Mouse (Mus musculus) limb, embryonic 14.5 days (tissue): ENCODE measurements around the gene Klhl35. TPM values are rescaled to one million over a fixed set of nuclear protein-coding genes. Genes with fewer than 3 reads are reported as not detected.

Experiments used
- ATAC-seq: fragments of 200-750 bp; cut with Nextera tagmentation; 2 replicates; pipeline ENCODE4 v1.8.0; 2017; ENCODE audit warnings: low read depth, moderate number of reproducible peaks, moderate TSS enrichment; ENCODE audit not compliant: low FRiP score
- DNase-seq: peaks from one replicate; pipeline ENCODE4 v3.0.0-alpha.2; 2015; ENCODE audit warnings: low spot score
- H3K27ac ChIP-seq: fragments of 300-500 bp; sonication (generic); replicated peaks from 2 replicates; pipeline ENCODE4 v1.5.1; 2014; ENCODE audit warnings: low read depth, mild to moderate bottlenecking, low read length, moderate library complexity, mixed read lengths
- H3K27me3 ChIP-seq: fragments of 300-500 bp; sonication (generic); 2 replicates; pipeline ENCODE4 v1.6.1; 2014; ENCODE audit warnings: low read length, mixed read lengths; ENCODE audit not compliant: control insufficient read depth, insufficient read depth
- H3K36me3 ChIP-seq: fragments of 300-500 bp; sonication (generic); 2 replicates; pipeline ENCODE4 v1.6.1; 2014; ENCODE audit warnings: mild to moderate bottlenecking, low read length, moderate library complexity, mixed read lengths; ENCODE audit not compliant: control insufficient read depth, insufficient read depth
- H3K4me1 ChIP-seq: fragments of 300-500 bp; sonication (generic); 2 replicates; pipeline ENCODE4 v1.6.1; 2014; ENCODE audit warnings: antibody characterized with exemption, low read length, mixed read lengths; ENCODE audit not compliant: control insufficient read depth, insufficient read depth
- H3K4me2 ChIP-seq: fragments of 300-500 bp; sonication (generic); replicated peaks from 2 replicates; pipeline ENCODE4 v1.6.1; 2014; ENCODE audit warnings: low read depth, mild to moderate bottlenecking, low read length, moderate library complexity; ENCODE audit not compliant: severe bottlenecking
- H3K4me3 ChIP-seq: fragments of 300-500 bp; sonication (generic); replicated peaks from 2 replicates; pipeline ENCODE4 v1.5.1; 2014; ENCODE audit warnings: low read length
- H3K9ac ChIP-seq: fragments of 300-500 bp; sonication (generic); 2 replicates; pipeline ENCODE4 v1.6.1; 2014; ENCODE audit warnings: mild to moderate bottlenecking, low read depth, low read length, moderate library complexity; ENCODE audit not compliant: severe bottlenecking
- H3K9me3 ChIP-seq: fragments of 300-500 bp; sonication (generic); 2 replicates; pipeline ENCODE4 v1.6.1; 2016; ENCODE audit warnings: low read length; ENCODE audit not compliant: control insufficient read depth
- POLR2A ChIP-seq: fragments of 200-500 bp; IDR thresholded peaks from 2 replicates; pipeline ENCODE4 v1.8.0; 2012; ENCODE audit warnings: inconsistent platforms, mild to moderate bottlenecking, moderate library complexity, borderline replicate concordance; ENCODE audit not compliant: insufficient read depth, insufficient read length; ENCODE audit errors: extremely low read depth
- WGBS: fragments of 180-500 bp; shearing (Covaris S2); extraction: QIAGEN DNeasy Blood & Tissue Kit; methylation state at CpG from one replicate; pipeline ENCODE4 v1.1.7; 2014; 5-methylcytosine and 5-hydroxymethylcytosine counted together
- polyA plus RNA-seq, 2 experiments: library from polyadenylated mRNA; depleted of rRNA in 1 of 2; stranded (reverse) in 1 of 2; unstranded in 1 of 2; fragments of >200 nt; fragmentation: Nextera tagmentation in 1 of 2; extraction: Ambion mirVana in 1 of 2; gene quantifications; 2 replicates each; pipeline versions ENCODE4 v1.2.1 to v1.2.3; 2012 to 2014

Gene Klhl35
- polyA plus RNA-seq (2012; rRNA removed), result 1.3 and 1.5 TPM in 2 replicates
- 1.5 and 1.8 TPM in 2 replicates for polyA plus RNA-seq (2014; fragmentation: Nextera tagmentation; extraction: Ambion mirVana)

DNA sequence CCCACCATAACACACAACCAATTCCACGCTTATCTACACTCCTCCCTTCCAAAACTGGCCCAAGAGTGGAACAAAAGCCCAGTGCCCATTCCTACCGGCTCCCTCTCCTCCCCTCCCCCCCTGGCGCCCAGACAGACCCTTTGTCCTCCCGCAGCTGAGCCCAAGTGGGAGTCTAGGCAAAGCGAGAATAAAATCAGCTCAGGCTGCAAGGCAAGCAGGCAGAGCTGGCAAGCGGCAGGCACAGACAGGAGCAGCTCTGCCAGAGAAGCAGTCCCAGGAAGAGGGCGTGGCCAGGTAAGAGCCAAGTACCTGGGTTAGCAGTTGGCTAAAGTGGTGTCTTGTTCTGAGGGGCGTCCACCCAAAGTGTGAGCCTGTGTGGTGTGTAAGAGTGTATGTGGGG is at the start of gene Klhl35:
Klhl35 (plus strand) TSS at position 194 of the 400 bp plus-strand sequence.
- no peak within 1 kb of the TSS; the same call in 1 of the 2 replicates for H3K9ac ChIP-seq
- H3K4me2 ChIP-seq, result no peak within 1 kb of the TSS
- no peak for DNase-seq
- TF ChIP-seq POLR2A, result no peak
- peaks cover 5% of the 10 kb centered on the region; the same call in 1 of the 2 replicates for H3K36me3 ChIP-seq
- H3K4me3 ChIP-seq, result no peak within 1 kb of the TSS
- no peaks in the 10 kb centered on the region for H3K9me3 ChIP-seq
- H3K27me3 ChIP-seq, result no peaks in the 10 kb centered on the region
- no peak within 1 kb of the TSS for H3K27ac ChIP-seq
- no peak for ATAC-seq
- 23% methylated on average over 8 of the region's 8 CpGs for WGBS
- H3K4me1 ChIP-seq, result peaks cover 25% of the 10 kb centered on the region

DNA sequence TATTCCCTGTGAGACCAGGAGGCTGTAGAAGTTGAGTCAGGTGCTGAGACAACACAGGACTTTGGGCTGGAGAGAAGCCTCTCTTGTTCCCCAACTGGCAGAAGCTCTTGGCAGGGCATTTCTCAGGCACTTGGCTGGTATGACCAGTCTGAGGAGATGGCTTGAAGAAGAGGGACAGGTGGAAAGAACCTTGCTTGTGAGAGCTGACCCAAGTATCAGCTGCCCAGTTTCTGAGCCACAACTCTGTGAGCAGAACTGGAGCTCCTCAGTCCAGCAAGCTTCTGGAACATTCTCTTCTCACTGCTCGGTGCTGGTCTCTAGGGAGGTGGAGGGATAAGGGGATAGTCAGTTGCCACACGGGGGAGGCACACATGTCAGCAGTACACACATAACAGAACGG is 46.5 kb upstream of the Klhl35 start:
- ATAC-seq, result no peak
- DNase-seq, result no peak
- no peak overlapping the region for H3K4me3 ChIP-seq
- TF ChIP-seq POLR2A, result no peak
- H3K4me2 ChIP-seq, result no peak overlapping the region
- no peaks in the 10 kb centered on the region for H3K9me3 ChIP-seq
- H3K4me1 ChIP-seq, result peaks cover 15% of the 10 kb centered on the region
- WGBS, result 71% methylated on average over 3 of the region's 3 CpGs
- no peaks in the 10 kb centered on the region for H3K27me3 ChIP-seq
- H3K36me3 ChIP-seq, result no peaks in the 10 kb centered on the region
- no peak overlapping the region for H3K27ac ChIP-seq
- no peak overlapping the region for H3K9ac ChIP-seq

DNA sequence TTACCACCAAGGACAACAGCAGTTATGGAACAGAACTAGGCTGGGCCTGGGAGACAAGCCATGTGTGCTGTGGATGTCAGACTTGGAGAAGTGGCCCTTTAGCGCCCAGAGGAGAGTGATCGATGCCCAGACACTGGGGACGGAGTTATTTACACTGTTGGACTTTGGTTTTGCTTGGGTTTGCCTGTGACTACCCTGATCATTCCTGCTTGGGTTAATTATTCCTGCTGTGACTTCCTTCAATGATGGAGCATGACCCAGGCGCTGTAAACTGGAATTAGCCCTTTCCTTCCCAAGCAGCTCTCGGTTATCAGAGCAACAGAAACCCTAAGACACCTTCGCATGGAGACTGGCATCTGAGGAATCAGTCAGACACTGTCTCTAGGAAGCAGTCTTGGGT is 44.8 kb upstream of the Klhl35 start:
- H3K9me3 ChIP-seq, result no peaks in the 10 kb centered on the region
- H3K9ac ChIP-seq, result 0 out of 2 replicates have a peak overlapping the region, but pooled peaks have one; percentile 21
- WGBS, result 78% methylated on average over 6 of the region's 6 CpGs
- H3K4me1 ChIP-seq, result peaks cover 24% of the 10 kb centered on the region
- DNase-seq (no peak), ATAC-seq (no peak)
- TF ChIP-seq POLR2A, result no peak
- H3K4me3 ChIP-seq, result no peak overlapping the region
- H3K4me2 ChIP-seq, result no peak overlapping the region
- H3K27me3 ChIP-seq, result no peaks in the 10 kb centered on the region
- no peak overlapping the region for H3K27ac ChIP-seq
- H3K36me3 ChIP-seq, result no peaks in the 10 kb centered on the region

DNA sequence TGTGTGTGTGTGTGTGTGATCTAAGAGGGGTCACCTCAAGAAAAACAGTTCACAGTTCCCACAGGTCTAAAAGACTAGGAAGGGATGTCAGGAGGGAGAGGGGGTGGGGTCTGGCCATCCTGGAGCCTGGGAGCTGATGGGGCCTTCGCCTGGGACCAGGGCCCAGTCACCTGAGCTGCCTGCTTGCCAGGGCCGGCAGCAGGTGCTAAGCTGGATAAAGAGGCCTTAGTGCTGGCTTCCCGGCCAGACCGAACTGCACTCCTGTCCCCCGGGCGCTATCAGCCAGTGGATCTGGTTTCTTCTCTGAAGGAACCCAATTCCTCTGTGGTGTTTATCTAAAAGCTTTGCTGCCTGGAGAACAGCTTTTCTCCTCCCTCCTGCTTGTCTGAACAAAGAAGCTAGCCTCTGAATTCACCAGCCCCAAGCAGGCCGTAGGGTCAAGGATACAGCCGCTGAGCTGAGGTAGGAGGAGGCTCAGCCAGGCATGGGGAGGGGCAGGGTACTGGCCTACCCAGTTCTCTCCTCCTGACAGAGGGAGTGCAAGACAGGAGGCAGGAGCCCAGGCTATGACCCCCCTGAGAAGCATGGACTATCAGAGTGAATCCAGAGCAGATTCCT is 41.2 kb upstream of the Klhl35 start:
- no peaks in the 10 kb centered on the region for H3K27me3 ChIP-seq
- H3K9me3 ChIP-seq, result no peaks in the 10 kb centered on the region
- 17% methylated on average over 7 of the region's 8 CpGs for WGBS
- peak; percentile 38 for DNase-seq
- H3K27ac ChIP-seq, result peak overlapping the region; percentile 9; the same call in 1 of the 2 replicates
- peak; percentile 53; the same call in 1 of the 2 replicates for ATAC-seq
- H3K4me3 ChIP-seq, result no peak overlapping the region
- TF ChIP-seq POLR2A, result no peak
- H3K4me2 ChIP-seq, result no peak overlapping the region
- H3K4me1 ChIP-seq, result peaks cover 27% of the 10 kb centered on the region
- H3K9ac ChIP-seq, result no peak overlapping the region
- no peaks in the 10 kb centered on the region for H3K36me3 ChIP-seq

DNA sequence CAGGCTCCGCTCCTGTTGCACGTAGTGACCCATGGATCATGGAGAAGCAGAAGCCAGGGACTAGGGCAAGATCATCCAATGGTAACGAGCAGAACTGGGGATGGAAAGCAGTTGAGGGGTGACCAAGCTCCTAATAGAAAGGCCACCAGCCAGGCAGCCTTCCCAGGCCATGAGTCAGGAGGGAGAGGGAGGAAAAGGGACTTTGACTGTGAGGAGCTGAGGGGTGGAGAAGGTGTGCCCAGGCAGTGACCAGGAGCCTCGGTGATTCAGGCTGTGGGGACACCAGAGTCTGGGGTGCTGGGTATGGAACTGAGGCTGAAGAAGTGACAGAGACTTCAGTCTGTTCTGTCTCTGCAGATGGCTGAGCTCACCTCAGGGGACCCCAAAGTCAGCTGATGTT is 40.1 kb upstream of the Klhl35 start:
- DNase-seq (no peak), ATAC-seq (no peak)
- Histone ChIP-seq H3K27ac (no peak overlapping the region), H3K9ac (no peak overlapping the region), H3K27me3 (no peaks in the 10 kb centered on the region), H3K4me1 (peaks cover 25% of the 10 kb centered on the region), H3K4me2 (no peak overlapping the region), H3K36me3 (no peaks in the 10 kb centered on the region), H3K4me3 (no peak overlapping the region), H3K9me3 (no peaks in the 10 kb centered on the region)
- 88% methylated on average over 4 of the region's 4 CpGs for WGBS
- no peak for TF ChIP-seq POLR2A

DNA sequence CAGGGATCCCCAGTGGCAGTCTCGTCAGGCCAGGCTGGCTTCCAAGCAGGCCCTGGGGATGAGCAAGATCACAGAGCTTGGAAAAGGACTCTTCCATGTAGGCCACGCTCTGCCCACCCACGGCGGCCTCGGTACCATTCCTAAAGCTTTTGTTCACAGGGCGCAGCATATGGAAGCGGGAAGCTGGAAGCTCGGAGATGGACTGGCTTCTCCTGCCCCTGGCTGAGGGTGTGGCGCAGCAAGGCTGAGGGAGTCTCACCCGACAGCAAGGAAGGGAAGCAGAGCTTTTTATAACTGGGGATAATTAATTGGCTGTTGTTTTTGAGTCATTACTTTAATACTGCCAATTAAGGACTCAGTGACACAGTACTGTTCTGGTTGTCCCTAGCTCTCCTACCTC is 38.8 kb upstream of the Klhl35 start:
- H3K36me3 ChIP-seq, result no peaks in the 10 kb centered on the region
- H3K9ac ChIP-seq, result no peak overlapping the region
- 46% methylated on average over 10 of the region's 10 CpGs for WGBS
- no peak overlapping the region for H3K4me3 ChIP-seq
- H3K9me3 ChIP-seq, result no peaks in the 10 kb centered on the region
- no peak overlapping the region for H3K4me2 ChIP-seq
- TF ChIP-seq POLR2A, result no peak
- no peak overlapping the region for H3K27ac ChIP-seq
- ATAC-seq (no peak), DNase-seq (no peak)
- peaks cover 21% of the 10 kb centered on the region for H3K4me1 ChIP-seq
- H3K27me3 ChIP-seq, result no peaks in the 10 kb centered on the region
